Mouse (Mus musculus) lung, postnatal 0 days (tissue): ENCODE results near the gene Ccs.

Experiments
- CTCF ChIP-seq: IDR thresholded peaks from 2 replicates; pipeline ENCODE4 v1.5.1; 2016; ENCODE audit warnings: antibody characterized with exemption, mild to moderate bottlenecking
- EP300 ChIP-seq: IDR thresholded peaks from 2 replicates; pipeline ENCODE4 v1.6.1; 2016; ENCODE audit warnings: antibody characterized with exemption, mild to moderate bottlenecking, control low read depth

DNA sequence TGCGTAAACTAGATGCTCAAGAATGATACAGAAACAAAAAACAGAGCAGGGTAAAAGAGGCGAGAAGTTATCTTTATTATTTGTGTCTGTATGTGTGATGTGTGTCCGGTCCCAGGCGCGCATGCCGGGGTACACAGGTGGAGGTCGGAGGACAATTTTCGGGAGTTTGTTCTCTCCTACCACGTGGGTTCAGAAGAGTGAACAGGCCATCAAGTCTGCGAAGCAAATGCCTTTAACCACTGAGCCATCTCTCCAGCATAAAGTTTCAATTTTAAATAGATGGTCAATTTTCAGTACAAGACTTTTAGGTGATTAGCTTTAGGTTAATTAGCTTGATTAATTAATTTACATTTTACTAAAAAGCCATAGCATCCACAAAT lies 40.2 kb upstream of the Ccs start:
- TF ChIP-seq CTCF = no peak
- no peak for TF ChIP-seq EP300
